Mouse (Mus musculus): Measurements from ENCODE around the gene Skap1. TPM values are rescaled to one million over a fixed set of nuclear protein-coding genes. Genes with fewer than 3 reads are reported as not detected.

The Skap1 gene
- total RNA-seq (2015) (0.32 TPM in 1 of 2 replicates, not detected in the other), total RNA-seq (2017) (0.46 TPM in 1 of 2 replicates, not detected in the other)

DNA sequence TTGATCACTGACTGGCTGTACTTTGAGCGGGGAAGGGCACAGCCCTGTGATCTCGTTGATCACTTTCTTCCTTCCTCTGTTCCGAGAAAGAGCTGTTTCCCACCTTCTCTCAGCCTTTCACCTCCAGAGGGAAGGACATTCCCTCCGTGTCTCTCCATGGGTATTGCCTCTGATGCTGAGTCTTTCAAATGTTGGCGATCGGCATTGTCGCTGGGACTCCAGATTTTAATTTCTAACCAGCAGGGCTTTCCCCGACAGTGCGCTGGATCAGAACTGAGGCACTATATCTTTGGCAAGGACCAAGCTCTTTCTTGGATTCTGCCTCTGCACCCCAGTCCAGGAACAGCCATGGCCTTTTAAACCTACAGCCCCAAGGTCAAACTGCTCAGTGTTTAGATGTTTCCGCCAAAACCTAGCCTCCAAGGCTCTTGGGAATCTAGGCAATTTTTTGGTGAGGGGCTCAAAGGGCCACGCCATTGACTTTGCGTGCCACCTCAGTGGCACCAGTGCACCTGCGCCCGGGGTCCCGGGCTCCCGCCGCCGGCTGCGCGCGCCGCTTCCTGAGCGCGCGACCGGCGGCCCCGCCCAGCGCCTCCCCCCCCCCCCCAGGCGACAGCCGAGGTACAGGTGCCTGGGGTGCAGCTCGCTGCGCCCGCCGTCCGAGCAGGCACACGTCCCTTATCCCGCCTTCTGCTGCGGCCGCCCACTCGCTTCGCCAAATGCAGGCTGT lies at the start of gene Skap1:
TSS of gene Skap1 (plus strand) at position 608 of the 730 bp plus-strand sequence.
- ATAC-seq (replicated peaks; ENCODE audit: poor library complexity): no peak

GRCm38 (mm10) chr11:96421074-96421473 lies 43.3 kb upstream of the Skap1 start:
- no peak for ATAC-seq (replicated peaks; ENCODE audit: poor library complexity)

- no peak for ATAC-seq (replicated peaks; ENCODE audit: poor library complexity)
These were observed 42.7 kb upstream of the Skap1 start for GRCm38 (mm10) chr11:96421517-96422265.

GRCm38 (mm10) chr11:96425193-96425592 lies 39.2 kb upstream of the Skap1 start:
- ATAC-seq (replicated peaks; ENCODE audit: poor library complexity): no peak

DNA sequence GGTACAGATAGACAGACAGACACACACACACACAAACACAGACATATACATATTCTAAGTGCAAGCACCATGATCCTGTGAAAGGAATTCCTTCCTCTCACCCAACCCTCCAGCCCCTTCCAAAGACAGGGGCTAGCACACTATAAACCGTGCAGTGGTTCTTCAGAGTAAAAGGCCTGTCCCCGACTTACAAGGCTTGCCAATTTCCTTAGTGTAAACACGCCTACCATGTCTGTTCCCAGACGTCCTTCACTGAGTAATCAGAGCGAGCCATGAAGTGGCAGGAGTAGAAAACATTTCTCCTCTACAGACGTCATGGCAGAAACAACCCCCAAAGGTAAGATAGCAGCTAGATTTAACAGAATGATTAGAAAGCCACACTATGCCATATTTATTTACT lies 38.2 kb upstream of the Skap1 start:
- ATAC-seq (replicated peaks; ENCODE audit: poor library complexity): no peak

DNA sequence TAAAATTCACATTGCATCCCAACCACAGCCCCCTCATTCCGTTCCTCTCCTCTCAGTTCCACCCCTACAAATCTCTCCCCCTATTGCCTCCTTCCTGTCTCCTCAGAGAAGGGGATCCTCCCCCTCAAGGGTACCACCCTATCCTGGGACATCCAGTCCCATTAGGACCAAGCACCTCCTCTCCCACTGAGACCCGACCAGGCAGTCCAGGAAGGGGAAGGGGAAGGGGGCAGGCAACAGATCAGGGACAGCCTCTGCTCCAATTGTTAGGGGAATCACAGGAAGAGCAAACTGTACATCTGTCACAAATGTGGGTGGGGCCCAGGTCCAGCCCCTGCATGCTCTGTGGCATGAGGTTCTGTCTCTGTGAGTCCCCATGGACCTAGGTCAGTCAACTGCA lies 37.6 kb upstream of the Skap1 start:
- no peak for ATAC-seq (replicated peaks; ENCODE audit: poor library complexity)

DNA sequence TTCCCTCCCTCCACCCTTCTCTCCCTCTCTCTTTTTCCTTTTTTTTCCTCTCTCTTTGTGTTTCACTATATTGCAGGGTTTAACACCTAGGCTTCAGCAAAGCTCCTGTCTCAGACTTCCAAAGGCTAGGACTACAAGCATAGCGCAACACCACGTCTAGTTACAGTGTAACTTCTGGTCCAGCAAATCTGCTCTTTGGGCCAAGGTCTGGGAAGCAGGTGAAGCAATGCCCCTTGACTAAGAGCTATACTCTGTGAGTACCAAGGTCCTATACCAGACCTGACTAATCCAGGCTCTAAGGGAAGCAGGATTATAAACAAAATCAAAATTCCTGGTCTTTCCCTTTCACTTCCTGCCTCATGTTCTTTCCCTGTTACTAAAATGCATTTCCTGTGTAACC lies 35.3 kb upstream of the Skap1 start:
- no peak for ATAC-seq (replicated peaks; ENCODE audit: poor library complexity)

GRCm38 (mm10) chr11:96429891-96430290 lies 34.5 kb upstream of the Skap1 start:
- no peak for ATAC-seq (replicated peaks; ENCODE audit: poor library complexity)

- no peak for ATAC-seq (replicated peaks; ENCODE audit: poor library complexity)
These were observed 32.5 kb upstream of the Skap1 start for GRCm38 (mm10) chr11:96431871-96432270.

DNA sequence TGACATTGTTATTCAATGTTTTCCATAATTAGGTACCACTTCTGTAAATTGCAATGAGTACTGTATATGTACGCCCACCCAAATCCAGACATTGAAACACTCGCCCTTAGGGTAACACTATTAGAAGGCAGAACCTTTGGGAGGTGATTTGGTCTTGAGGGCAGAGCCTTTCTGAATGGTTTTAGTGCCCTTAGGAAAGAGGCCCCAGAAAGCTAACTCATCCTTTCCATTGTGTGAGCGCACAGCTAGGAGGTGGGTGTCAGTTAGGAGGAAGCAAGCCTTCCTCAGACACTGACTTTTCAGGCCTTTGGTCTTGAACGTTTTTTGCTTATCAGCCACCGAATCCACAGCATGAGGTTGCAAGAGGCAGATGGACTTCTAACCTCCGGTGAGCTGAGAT lies 29.5 kb upstream of the Skap1 start:
- ATAC-seq (replicated peaks; ENCODE audit: poor library complexity): no peak

GRCm38 (mm10) chr11:96436525-96436924 lies 27.9 kb upstream of the Skap1 start:
- no peak for ATAC-seq (replicated peaks; ENCODE audit: poor library complexity)

DNA sequence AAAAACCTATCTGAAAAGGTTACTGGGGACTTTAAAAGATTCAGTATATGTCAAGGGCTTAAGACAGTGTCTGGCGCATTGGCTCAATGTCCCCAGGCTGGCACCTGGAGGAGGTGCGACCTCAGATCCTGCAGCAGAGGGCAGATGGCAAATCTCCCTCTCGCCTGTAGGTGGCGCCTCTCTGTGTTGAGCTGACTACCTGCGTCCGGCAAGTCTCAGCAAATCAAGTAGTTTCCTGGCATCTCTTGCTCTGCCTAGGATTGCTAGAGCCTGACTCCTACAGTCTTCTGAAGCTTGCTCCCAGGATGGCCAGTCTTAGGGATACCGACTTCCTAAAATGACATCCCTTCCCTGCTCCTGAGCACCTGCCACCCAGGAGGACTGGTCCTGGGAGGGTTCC lies 25.6 kb upstream of the Skap1 start:
- ATAC-seq (replicated peaks; ENCODE audit: poor library complexity): peak; percentile 78

GRCm38 (mm10) chr11:96441546-96442185 lies 22.7 kb upstream of the Skap1 start:
- ATAC-seq (replicated peaks; ENCODE audit: poor library complexity): 0 out of 2 replicates have a peak, but pooled peaks have one; percentile 17

DNA sequence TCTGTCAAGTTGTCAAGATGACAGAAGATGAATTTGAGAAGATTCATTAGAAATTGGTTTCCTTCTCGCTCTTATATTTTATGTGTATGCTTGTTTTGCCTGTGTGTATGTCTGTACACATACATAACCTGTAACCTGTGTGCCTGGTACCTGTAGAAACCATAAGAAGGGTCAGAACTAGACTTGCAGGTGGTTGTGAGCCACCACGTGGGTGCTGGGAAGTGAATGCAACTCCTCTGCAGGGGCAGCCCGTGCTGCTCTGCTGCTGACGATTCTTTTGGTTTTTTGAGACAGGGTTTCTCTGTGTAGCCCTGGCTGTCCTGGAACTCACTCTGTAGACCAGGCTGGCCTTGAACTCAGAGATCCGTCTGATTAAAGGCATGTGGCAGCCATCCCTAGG lies 21.9 kb upstream of the Skap1 start:
- no peak for ATAC-seq (replicated peaks; ENCODE audit: poor library complexity)

DNA sequence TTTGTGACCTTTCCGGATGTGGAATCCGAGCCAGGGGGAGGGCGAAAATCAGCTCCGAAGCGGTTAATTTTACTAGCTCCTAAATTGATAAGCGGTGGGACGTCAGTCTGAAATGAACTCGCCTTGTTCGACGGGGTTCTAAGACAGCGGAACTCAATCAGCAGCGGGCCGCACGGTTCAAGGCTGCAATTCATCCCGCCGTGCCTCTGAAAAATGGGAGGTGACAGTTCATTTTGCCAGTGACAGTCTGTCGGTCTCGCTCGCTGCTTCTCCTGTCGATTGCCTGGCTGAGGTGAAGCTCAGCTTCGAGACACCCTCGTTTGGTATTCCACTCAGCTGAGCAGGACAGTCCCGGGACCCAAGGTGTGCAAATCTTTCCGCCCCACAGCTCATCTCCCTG lies 16.5 kb upstream of the Skap1 start:
- no peak for ATAC-seq (replicated peaks; ENCODE audit: poor library complexity)

GRCm38 (mm10) chr11:96455111-96455510 lies 9.3 kb upstream of the Skap1 start:
- ATAC-seq (replicated peaks; ENCODE audit: poor library complexity): peak; percentile 80

GRCm38 (mm10) chr11:96455699-96456326 lies 8.6 kb upstream of the Skap1 start:
- no peak; the same call in 1 of the 2 replicates for ATAC-seq (replicated peaks; ENCODE audit: poor library complexity)

GRCm38 (mm10) chr11:96456508-96457305 lies 7.7 kb upstream of the Skap1 start:
- ATAC-seq (replicated peaks; ENCODE audit: poor library complexity): no peak

DNA sequence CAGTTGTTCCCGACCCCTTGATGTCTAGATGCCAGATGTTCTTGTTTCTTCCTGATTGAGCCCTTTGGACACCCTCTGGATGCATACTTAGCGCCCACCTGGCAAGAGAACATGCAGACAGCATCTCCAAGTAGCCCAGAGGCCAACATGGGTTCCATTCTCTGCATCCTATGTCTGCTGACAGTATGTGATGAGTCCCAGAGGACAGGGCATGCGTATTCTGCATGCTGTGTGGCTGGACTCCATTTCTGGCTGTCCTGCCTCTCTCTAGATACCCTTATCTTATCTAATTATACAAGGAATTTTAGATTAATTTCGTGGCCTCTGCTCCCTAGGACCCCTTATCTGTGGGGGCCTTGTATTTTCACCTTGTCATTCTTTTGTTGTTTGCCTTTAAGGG lies 2.6 kb upstream of the Skap1 start:
- no peak for ATAC-seq (replicated peaks; ENCODE audit: poor library complexity)

- ATAC-seq (replicated peaks; ENCODE audit: poor library complexity): no peak
These were observed 2.1 kb upstream of the Skap1 start for GRCm38 (mm10) chr11:96462191-96462752.

Data from megakaryocyte progenitor cell, adult 5-6 weeks (primary cell).